Comparison of ENCODE assay signal across 12 mouse cellular contexts in the genomic region with DNA sequence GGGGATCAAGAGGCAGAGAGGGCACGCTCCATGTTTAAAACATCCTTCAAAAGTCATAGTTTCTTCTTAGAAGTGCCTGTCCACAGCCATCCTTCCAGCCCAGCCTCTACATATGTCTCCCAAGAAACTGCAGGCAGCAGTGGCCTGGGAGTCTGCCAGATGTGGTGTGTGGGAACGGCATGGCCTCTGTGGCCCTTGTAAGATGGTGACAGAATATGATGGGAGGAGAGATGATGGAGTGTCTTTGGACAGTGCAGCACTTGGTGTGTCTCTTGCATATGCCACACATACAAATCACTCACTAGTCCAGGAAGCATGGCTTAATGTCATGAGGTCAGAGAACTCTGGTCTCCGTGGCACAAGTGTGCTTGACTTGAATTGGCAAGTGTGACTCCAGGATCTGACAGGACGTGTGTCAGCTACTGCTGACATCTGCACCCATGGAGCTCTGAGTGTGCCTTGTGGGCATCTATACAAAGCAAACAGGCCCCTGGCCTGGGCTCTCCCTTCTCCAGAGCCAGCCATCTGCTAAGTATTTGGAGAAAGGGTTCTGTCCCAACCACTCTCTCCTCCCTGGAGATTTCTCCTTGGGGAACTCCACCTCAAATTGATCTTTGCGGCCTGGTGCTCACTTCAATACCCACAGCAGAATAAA.
DNase-seq lines count a peak whose midpoint lies in the region; ATAC-seq lines count a peak whose summit lies in the region.
"Had no signal": no experiment of that assay in that cellular context is flagged by ENCODE, and none has a peak within 500 bp of the region (broad histone marks: within the 10 kb centered on the region; RNA-seq: fewer than 3 reads in every experiment).

No protein-coding gene starts in this region.

- DNase-seq in left cerebral cortex, postnatal 4 days, result peak; percentile 64
- no peak for DNase-seq in left cerebral cortex, postnatal 10 days (ENCODE audit: extremely low spot score in 1 of 2, low spot score in 2 of 2)
- no peak for DNase-seq in embryonic facial prominence, embryonic 14.5 days (ENCODE audit: low spot score)
- DNase-seq in adrenal gland, adult 8-10 months, result no peak
- no peak for DNase-seq in right cerebral cortex, postnatal 4 days
- DNase-seq in testis, postnatal 14 days (ENCODE audit: low spot score), result no peak
- DNase-seq: adrenal gland, postnatal 14 days; kidney, postnatal 14 days had no signal

- H3K27me3 ChIP-seq in embryonic facial prominence, embryonic 14.5 days (replicated peaks; ENCODE audit: control insufficient read depth, insufficient read depth, low read length), result no peaks in the 10 kb centered on the region
- H3K27me3 ChIP-seq in hindbrain, embryonic 16.5 days (replicated peaks; ENCODE audit: control insufficient read depth, insufficient read depth, low read length), result no peaks in the 10 kb centered on the region
- H3K27me3 ChIP-seq in midbrain, embryonic 13.5 days, result no peaks in the 10 kb centered on the region
- H3K27me3 ChIP-seq: CH12.LX had no signal

- H3K4me3 ChIP-seq in embryonic facial prominence, embryonic 14.5 days (ENCODE audit: low read depth, low read length), result no peak overlapping the region
- no peak overlapping the region for H3K4me3 ChIP-seq in hindbrain, embryonic 16.5 days (ENCODE audit: low read length)
- H3K4me3 ChIP-seq in midbrain, embryonic 13.5 days (replicated peaks), result no peak overlapping the region
- H3K4me3 ChIP-seq: liver, embryonic 12.5 days had no signal

- 47% methylated on average over 5 of the region's 5 CpGs for WGBS in embryonic facial prominence, embryonic 14.5 days
- 53% methylated on average over 5 of the region's 5 CpGs for WGBS in hindbrain, embryonic 16.5 days
- 62% methylated on average over 5 of the region's 5 CpGs for WGBS in midbrain, embryonic 13.5 days

- H3K4me1 ChIP-seq in embryonic facial prominence, embryonic 14.5 days (ENCODE audit: control insufficient read depth, insufficient read depth, low read length), result peaks cover 17% of the 10 kb centered on the region
- H3K4me1 ChIP-seq in hindbrain, embryonic 16.5 days (ENCODE audit: control insufficient read depth, insufficient read depth, low read depth, low read length), result 0 out of 2 replicates have a peak, but pooled peaks cover 4% of the 10 kb centered on the region
- peaks cover 20% of the 10 kb centered on the region for H3K4me1 ChIP-seq in midbrain, embryonic 13.5 days (replicated peaks)
- H3K4me1 ChIP-seq: liver, embryonic 12.5 days had no signal

- intact Hi-C loops in left cerebral cortex, postnatal 4 days (cut with DNase I), result no loop called here
- intact Hi-C loops in left cerebral cortex, postnatal 10 days (cut with DNase I), result no loop called here

- H3K9ac ChIP-seq in embryonic facial prominence, embryonic 14.5 days (ENCODE audit: low read depth, low read length), result no peak overlapping the region
- H3K9ac ChIP-seq in hindbrain, embryonic 16.5 days (ENCODE audit: low read depth, low read length), result no peak overlapping the region
- no peak overlapping the region for H3K9ac ChIP-seq in midbrain, embryonic 13.5 days (replicated peaks)
- H3K9ac ChIP-seq: liver, embryonic 12.5 days had no signal

- ATAC-seq in embryonic facial prominence, embryonic 14.5 days (ENCODE audit: low read depth), result no peak
- ATAC-seq in hindbrain, embryonic 16.5 days, result 0 out of 2 replicates have a peak, but pooled peaks have one; percentile 12
- ATAC-seq in midbrain, embryonic 13.5 days, result no peak
- ATAC-seq: liver, embryonic 12.5 days had no signal

- H3K36me3 ChIP-seq in embryonic facial prominence, embryonic 14.5 days (ENCODE audit: control insufficient read depth, insufficient read depth, low read length), result no peaks in the 10 kb centered on the region
- H3K36me3 ChIP-seq in hindbrain, embryonic 16.5 days (ENCODE audit: control insufficient read depth, insufficient read depth, low read length), result no peaks in the 10 kb centered on the region
- no peaks in the 10 kb centered on the region for H3K36me3 ChIP-seq in midbrain, embryonic 13.5 days
- H3K36me3 ChIP-seq: liver, embryonic 12.5 days had no signal

- H3K27ac ChIP-seq in embryonic facial prominence, embryonic 14.5 days (replicated peaks; ENCODE audit: low read depth, low read length), result peak overlapping the region; percentile 68
- H3K27ac ChIP-seq in hindbrain, embryonic 16.5 days (ENCODE audit: low read depth, low read length), result peak overlapping the region; percentile 6; the same call in 1 of the 2 replicates
- H3K27ac ChIP-seq in midbrain, embryonic 13.5 days, result peak overlapping the region; percentile 67
- H3K27ac ChIP-seq: liver, embryonic 12.5 days had no signal

- H3K4me2 ChIP-seq in embryonic facial prominence, embryonic 14.5 days (ENCODE audit: low read depth, low read length), result peak overlapping the region; percentile 10; the same call in 1 of the 2 replicates
- no peak overlapping the region for H3K4me2 ChIP-seq in hindbrain, embryonic 16.5 days (ENCODE audit: low read length)
- no peak overlapping the region for H3K4me2 ChIP-seq in midbrain, embryonic 13.5 days (replicated peaks)
- H3K4me2 ChIP-seq: liver, embryonic 12.5 days had no signal

- no peaks in the 10 kb centered on the region for H3K9me3 ChIP-seq in embryonic facial prominence, embryonic 14.5 days (ENCODE audit: control insufficient read depth, low read length)
- no peaks in the 10 kb centered on the region for H3K9me3 ChIP-seq in hindbrain, embryonic 16.5 days (ENCODE audit: control insufficient read depth, low read length)
- no peaks in the 10 kb centered on the region for H3K9me3 ChIP-seq in midbrain, embryonic 13.5 days
- H3K9me3 ChIP-seq: liver, embryonic 12.5 days had no signal

Comparison
In these comparisons a context has a peak if more than half of its experiments do, and no peak if none do; other contexts are left out.
1. H3K27ac ChIP-seq: peak in every context shown above with its lines; median percentile 68 in embryonic facial prominence, embryonic 14.5 days; 67 in midbrain, embryonic 13.5 days; 6 in hindbrain, embryonic 16.5 days.